Mouse (Mus musculus) T-helper 2 cell (primary cell): Measurements from ENCODE around the gene Mcrip1.

ENCODE experiments used
- in situ Hi-C: fragments of 300-600 bp; cut with MboI, MseI; formaldehyde crosslinking; loops from one replicate; pipeline ENCODE4 v1.15.1; 2025; ENCODE audit warnings: high pct_unique_total_duplicates

Gene Mcrip1

DNA sequence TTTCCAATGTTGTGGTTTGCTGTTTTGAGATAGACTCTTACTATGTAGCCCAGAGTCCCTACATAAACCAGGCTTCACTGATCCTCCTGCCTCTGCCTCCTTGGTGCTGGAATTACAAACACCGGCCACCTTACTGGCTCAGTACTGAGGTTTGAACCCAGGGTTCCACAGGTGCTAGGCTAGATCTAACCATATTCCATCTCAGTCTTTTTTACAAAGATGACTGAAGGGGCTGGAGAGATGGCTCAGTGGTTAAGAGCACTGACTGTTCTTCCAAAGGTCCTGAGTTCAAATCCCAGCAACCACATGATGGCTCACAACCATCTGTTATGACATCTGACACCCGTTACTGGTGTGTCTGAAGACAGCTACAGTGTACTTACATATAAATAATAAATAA is 35.3 kb downstream of the Mcrip1 start:
- in situ Hi-C loops, result loop anchor here (5.0 kb wide), 1 partner anchor 48 kb away; no protein-coding TSS in a partner anchor

DNA sequence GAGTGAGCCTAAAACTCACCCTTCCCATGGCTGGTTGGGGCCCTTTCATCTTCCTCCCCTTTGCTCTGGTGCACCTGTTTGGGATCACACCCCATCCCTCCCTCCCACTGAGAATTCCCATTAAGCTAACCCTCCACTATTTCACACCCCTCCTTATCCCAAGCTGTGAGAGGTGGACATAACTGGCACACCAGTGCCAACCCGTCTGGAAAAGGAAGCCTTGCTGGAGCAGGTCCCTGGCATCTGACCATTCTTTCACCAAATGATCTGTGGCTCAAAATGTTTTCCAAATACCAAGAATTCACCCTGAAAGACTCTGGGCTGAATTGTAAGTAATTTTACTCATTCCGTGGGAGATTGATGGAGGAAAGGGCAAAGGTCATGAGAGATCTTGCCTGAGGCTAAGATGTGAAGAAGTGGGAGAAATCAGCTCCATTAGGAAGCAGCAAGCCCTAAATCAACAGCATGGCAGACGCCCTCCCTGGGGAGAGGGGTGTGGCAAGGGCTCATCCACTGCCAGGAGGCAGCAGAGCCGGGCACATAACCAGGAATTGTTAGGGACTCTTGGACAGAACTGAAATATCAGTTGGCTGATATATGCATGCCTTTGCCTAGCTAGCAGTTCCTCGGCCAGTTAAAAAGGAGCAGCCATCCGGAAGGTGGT is 36.6 kb downstream of the Mcrip1 start:
- in situ Hi-C loops, result loop anchor here (5.0 kb wide), 1 partner anchor 49 kb away; no protein-coding TSS in a partner anchor

DNA sequence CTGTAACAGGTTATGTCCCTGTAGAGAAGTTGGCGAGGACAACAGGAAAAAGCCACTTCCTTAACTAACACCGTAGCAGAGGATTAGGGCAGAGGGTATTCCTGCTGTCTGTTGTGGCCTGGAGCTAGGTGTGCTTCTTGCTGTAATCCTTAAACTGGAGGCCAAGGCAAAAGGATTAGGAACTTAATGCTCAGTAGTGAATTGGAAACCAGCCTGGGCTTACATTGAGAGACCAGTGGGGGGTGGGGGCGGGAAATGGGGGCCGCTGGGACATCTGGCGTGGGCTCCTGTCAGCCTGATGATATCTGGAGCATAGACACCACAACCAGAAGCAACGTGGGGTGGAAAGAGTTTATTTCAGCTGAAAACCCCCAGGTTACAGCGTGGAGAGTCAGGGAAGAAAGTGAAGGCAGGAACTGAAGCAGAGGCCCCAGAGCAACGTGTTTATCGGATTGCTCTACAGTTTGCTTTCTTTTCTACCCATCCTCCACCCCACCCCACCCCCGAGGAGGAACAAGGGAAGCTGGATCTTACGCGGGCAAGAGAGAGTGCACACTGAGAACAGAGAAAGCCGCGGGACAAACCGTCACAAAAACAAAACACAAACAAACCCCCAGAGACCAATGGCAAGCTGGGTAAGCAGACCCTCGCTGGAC is 39.0 kb downstream of the Mcrip1 start:
- in situ Hi-C loops, result loop anchor here (5.0 kb wide), 1 partner anchor 52 kb away; no protein-coding TSS in a partner anchor

DNA sequence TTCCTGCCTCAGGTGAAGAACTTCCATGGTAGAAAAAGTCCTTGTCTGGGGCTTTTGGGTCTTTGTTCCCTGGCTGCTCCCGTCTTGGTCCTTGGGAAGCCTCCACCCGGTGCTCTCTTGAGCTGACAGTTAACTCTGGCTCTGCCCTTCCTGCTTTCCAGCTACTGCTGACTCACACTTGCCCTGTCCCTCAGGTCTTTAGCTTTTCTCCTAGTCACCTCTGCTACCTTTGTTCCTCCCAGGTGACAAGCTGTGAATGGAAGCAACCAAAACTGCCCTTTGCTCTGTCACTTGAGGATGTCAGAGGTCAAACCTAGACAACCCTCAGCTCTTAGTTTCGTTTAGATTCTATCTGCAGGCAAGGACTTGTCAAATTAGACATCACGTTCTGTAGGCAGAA is 39.6 kb downstream of the Mcrip1 start:
- in situ Hi-C loops, result loop anchor here (5.0 kb wide), 1 partner anchor 52 kb away; no protein-coding TSS in a partner anchor

DNA sequence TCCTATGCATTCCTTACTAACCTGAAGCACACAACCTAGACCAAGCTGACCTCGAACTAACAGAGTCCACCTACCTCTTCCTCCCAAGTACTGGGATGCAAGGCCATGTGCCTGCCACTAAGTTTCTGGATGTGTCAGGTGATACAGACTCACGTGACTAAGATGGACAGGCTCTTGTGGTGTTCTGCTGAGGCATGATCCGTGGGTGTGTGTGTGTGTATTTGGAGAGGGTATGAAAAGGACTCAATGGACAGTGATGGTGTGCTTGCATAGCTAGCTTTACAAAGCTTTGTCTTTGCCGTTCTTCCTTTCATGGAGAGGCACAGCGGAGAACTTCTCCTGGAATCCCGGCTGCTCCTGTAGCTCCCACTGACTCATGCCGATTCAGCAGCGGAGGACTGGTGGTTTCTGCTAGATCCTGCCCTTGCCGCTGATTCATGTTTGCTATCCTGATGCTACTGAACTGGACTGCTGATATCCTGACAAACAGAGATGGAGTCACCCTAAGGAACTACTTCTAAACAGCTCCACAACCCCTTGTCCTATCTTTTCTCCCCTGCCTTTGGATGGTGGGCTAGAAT is 41.1 kb downstream of the Mcrip1 start:
- in situ Hi-C loops, result no loop called here

DNA sequence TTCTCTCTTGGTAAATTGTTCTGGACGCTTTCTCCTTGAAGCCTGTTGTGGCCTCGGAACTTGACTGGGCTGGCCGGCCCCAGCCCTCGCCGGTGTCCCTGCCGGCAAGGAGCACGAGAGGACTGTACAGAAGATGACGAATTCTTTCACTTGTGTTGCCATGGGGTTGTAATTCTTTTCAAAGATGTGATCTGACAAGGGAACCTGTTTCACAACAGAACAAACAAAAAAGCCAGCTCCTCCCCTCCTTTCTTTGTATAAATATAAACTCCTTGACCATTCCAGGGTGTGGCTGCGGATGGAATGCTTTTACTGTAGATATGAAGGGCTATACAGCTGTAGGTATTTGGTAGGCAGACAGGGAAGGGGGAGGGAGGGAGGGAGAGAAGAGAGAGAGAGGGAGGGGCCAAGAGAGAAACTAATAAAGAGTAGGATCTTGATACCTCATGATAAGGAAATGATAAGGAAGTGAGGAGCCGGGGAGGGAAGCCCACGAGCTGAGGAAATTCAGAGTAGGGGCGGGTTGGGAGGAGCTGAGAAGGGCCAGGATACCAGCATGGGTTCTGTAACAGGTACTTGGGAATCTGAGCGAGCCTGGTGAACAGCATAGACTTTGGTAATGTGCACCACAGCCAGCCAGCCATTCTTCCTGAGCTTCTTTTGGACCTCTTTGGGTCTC is 41.8 kb downstream of the Mcrip1 start:
- in situ Hi-C loops, result no loop called here

DNA sequence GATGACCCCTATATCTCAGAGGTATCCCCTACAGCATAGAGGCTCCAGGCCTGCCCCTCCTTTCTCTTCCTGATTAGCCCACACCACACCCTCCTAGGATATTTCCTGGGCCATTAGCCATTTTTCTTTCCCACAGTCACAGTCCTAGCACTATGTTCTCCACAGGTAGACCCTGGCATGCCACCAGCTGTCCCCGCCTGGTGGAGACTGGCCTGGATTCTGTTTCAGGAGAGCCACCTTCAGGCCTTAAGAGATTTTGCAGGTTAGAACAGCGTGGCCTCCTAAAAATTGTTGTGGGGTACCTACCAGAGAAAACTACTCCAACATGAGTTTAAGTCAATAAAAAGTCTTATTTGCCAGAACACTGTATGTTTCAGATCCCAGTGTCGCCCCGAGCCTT is 42.6 kb downstream of the Mcrip1 start:
- in situ Hi-C loops, result no loop called here

DNA sequence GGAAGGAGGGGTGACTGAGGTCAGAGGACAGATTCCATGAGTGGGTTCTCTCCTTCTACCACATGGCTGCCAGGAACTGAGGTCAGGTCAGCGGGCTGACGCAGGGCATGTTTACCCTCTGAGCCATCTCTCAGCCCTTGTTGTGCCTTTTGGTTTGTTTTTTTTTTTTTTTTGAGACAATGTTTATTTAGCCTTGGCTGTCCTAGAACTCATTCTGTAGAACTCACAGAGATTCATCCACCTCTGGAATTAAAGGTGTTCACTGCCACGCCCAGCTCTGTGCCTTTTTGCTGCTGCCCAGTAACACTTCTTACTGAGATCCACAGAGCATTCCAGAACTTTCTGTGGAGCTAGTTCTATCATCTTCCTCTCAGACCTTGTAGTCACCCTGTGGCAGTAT is 43.9 kb downstream of the Mcrip1 start:
- in situ Hi-C loops, result no loop called here

DNA sequence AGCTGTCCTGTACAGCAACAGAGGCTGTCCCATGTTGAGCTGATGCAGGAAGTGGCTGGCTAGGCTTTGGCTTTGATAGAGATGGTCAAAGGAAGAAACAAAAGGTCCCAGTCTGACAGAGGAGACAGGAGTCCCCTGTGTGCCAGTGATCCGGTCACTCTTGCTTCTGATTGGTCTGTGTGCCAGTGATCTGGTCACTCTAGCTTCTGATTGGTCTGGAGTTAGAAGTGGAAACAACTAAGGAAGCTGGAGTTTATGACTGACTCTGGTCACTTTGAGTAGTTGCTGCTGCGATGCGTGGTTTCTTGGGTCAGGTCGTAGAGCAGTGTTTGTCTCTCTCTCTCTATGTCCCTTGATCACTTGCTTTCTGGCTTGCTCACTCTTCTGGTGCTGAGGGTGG is 47.8 kb downstream of the Mcrip1 start:
- in situ Hi-C loops, result no loop called here

DNA sequence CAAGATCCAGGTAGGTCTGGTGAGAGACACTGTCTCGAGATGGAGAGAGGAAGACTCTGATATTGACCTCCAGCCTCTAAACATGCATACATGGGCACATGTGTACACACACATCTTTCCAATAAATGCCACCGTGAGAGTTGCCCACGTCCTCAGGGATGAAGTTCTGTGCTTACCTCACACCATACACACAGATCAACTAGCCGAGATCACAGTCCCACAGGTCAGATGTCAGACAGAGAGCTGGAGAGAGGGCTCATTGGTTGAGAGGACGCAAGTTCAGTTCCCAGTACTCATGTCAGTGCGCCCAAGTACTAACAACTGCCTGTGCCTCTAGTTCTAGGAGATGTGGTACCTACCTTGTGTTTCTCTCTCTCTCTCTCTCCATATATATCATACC is 48.5 kb downstream of the Mcrip1 start:
- in situ Hi-C loops, result no loop called here

DNA sequence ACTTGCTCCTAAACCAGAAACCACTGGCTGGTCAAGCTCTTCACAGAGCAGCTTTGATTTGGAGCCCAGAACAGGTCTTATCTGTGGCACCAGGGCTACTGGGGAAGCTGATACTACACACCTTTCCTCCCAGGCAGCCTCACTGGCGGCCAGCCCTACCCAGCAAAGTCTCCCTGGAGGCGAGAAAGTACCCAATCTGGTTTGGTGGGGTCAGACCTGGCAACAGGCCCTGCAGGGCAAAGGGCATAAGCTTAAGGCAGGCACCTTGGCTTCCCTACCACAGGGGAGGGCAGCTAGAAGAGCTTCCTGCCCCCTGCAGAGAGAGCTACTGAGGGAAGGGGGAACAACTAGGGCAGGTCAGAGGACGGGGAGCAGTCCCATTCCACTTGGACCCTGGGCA is 49.2 kb downstream of the Mcrip1 start:
- in situ Hi-C loops, result no loop called here

DNA sequence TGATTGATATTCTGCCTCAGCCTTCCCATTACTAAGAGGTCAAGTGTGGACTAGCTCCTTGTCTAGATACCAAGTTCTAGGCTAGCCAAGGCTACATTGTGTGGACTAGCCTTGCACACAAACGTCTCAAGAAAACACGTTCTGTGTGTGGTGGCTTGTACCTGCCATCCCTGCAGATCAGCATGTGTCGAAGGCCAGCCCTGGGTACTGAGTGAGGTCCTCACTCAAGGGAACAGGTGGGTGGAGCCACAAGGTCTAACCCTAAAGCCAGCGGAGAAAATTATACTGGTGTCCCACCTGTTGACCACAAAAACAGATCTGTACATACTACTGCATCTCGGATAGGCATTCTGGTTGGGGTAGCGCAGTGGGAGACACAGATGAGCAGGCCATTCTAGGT is 49.6 kb downstream of the Mcrip1 start:
- in situ Hi-C loops, result no loop called here

DNA sequence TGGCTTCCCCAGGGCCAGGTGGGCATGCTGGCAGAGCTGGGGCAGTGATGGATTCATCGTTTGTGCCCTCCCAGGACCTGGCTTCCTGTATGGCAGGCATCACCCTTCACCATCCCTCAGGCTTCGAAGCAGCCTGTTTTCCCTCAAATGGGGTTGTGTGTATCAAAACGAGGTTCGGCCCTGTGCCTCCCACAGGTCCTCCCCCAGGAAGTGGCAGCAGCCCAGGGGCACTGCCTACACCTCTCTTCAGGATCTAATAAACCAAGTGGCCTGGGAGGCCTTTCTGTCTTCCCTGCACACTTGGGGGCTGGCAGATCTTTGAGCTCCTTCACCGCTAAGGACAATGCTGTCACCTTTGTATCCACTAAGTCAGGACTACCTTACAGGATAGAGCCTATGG is 50.6 kb downstream of the Mcrip1 start:
- in situ Hi-C loops, result no loop called here

DNA sequence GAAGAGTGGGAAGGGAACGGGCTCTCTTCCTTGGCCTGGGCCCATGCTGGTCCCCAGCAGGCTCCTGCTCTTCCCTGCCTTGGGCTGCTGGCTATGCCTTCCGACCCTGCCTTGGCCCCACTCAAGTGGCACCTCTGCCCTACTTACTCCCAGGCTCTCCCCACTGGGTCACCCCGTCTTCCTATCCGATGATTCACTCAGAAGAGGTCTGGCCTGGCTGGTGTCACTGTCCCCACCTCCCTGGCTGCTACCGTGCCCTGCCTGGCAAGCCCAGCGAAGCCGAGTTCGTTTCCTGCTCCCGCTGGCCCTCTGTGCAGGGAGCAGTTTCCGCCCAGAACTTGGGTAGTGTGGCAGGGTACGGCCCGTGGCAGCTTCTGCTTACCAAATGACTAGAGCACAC is 51.3 kb downstream of the Mcrip1 start:
- in situ Hi-C loops, result no loop called here

DNA sequence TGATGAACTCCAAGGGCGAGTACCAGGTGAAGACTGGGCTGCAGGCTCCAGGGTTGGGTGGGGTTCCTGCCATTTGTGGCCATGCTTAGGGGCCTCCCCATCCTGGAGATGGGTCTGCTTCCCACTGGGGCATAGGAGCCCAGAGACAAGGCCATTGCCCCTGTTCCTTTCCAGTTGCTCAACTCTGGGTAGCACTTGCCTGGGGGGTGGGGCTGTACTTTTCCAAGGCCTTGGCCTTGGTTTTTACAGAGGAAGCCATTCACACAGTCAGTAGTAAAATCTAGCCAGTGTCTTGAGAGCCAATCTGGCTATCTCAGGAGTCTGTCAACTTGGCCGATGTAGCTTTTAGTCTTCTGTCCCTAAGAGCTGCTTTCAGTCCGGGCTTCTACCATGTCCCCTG is 52.1 kb downstream of the Mcrip1 start:
- in situ Hi-C loops, result no loop called here

DNA sequence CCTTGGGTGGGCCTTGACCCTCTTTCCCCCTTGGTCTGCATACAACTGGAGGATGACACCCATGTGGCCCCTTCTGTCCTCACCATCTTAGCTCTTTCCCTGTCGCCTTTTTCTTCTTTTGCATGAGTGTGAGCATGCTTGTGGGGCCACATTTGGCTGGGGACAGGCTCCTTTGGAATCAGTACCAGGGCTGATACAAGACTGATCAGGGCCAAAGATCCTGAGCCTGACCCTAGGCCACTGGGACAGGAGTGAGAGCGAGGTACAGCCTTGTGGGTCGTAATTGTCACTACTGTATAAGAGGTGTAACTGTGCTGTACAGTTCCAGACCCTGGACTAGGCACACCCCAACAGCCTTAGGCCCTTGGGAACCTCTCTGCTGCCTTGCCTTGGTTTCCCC is 55.6 kb downstream of the Mcrip1 start:
- in situ Hi-C loops, result no loop called here

DNA sequence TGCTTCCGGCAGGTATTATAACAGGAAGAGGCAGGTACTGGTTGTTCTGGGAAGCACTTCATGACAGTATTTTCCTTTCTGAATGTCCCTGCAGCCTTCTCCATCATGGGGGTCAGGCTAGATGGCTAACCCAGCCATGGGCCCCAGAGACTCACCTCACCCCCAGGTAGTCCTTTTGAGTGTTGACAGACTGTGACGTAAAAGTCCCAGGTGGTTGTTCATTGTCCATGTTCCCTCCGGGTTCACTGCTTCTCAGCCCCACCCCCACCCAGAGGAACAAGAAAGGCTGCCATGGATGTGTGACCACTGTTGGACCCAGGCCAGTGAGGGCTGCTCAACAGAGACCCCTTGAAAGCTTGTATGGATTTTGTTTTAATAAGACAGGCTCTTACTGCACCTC is 56.2 kb downstream of the Mcrip1 start:
- in situ Hi-C loops, result no loop called here
